Mouse (Mus musculus): ENCODE measurements around the gene Ppp1r32. TPM values are rescaled to one million over a fixed set of nuclear protein-coding genes. Genes with fewer than 3 reads are reported as not detected.

The Ppp1r32 gene
- polyA plus RNA-seq, 1 experiment: not detected

GRCm38 (mm10) chr19:10427431-10427830 lies 55.3 kb downstream of the Ppp1r32 start:
- no peak overlapping the region for H3K4me3 ChIP-seq (ENCODE audit: insufficient read depth, low read length)
- TF ChIP-seq POLR2A (IDR thresholded peaks at IDR 0.05; ENCODE audit: low read depth, low read length) (no peak), CTCF (IDR thresholded peaks at IDR 0.05; ENCODE audit: borderline replicate concordance, insufficient read depth, low read length) (no peak)
- 0 out of 2 replicates have a peak, but pooled peaks cover 2% of the 10 kb centered on the region for H3K4me1 ChIP-seq (ENCODE audit: control insufficient read depth, insufficient read depth, low read length)
- H3K27ac ChIP-seq (ENCODE audit: insufficient read depth, low read length): no peak overlapping the region

- H3K4me1 ChIP-seq (ENCODE audit: control insufficient read depth, insufficient read depth, low read length): 0 out of 2 replicates have a peak, but pooled peaks cover 2% of the 10 kb centered on the region
- no peak overlapping the region for H3K4me3 ChIP-seq (ENCODE audit: insufficient read depth, low read length)
- H3K27ac ChIP-seq (ENCODE audit: insufficient read depth, low read length): no peak overlapping the region
- TF ChIP-seq CTCF (IDR thresholded peaks at IDR 0.05; ENCODE audit: borderline replicate concordance, insufficient read depth, low read length) (no peak), POLR2A (IDR thresholded peaks at IDR 0.05; ENCODE audit: low read depth, low read length) (no peak)
These were observed 55.9 kb downstream of the Ppp1r32 start for GRCm38 (mm10) chr19:10426793-10427192.

GRCm38 (mm10) chr19:10426312-10426711 lies 56.4 kb downstream of the Ppp1r32 start:
- no peak overlapping the region for H3K4me3 ChIP-seq (ENCODE audit: insufficient read depth, low read length)
- H3K4me1 ChIP-seq (ENCODE audit: control insufficient read depth, insufficient read depth, low read length): 0 out of 2 replicates have a peak, but pooled peaks cover 2% of the 10 kb centered on the region
- H3K27ac ChIP-seq (ENCODE audit: insufficient read depth, low read length): no peak overlapping the region
- TF ChIP-seq POLR2A (IDR thresholded peaks at IDR 0.05; ENCODE audit: low read depth, low read length): no peak
- TF ChIP-seq CTCF (IDR thresholded peaks at IDR 0.05; ENCODE audit: borderline replicate concordance, insufficient read depth, low read length): no peak

GRCm38 (mm10) chr19:10425484-10426270 lies 57.1 kb downstream of the Ppp1r32 start:
- TF ChIP-seq POLR2A (IDR thresholded peaks at IDR 0.05; ENCODE audit: low read depth, low read length): no peak
- TF ChIP-seq CTCF (IDR thresholded peaks at IDR 0.05; ENCODE audit: borderline replicate concordance, insufficient read depth, low read length): no peak
- Histone ChIP-seq H3K27ac (ENCODE audit: insufficient read depth, low read length) (no peak overlapping the region), H3K4me3 (ENCODE audit: insufficient read depth, low read length) (no peak overlapping the region), H3K4me1 (ENCODE audit: control insufficient read depth, insufficient read depth, low read length) (0 out of 2 replicates have a peak, but pooled peaks cover 2% of the 10 kb centered on the region)

- no peak overlapping the region for H3K4me3 ChIP-seq (ENCODE audit: insufficient read depth, low read length)
- no peak overlapping the region for H3K27ac ChIP-seq (ENCODE audit: insufficient read depth, low read length)
- 0 out of 2 replicates have a peak, but pooled peaks cover 2% of the 10 kb centered on the region for H3K4me1 ChIP-seq (ENCODE audit: control insufficient read depth, insufficient read depth, low read length)
These were observed 58.0 kb downstream of the Ppp1r32 start for GRCm38 (mm10) chr19:10424751-10425150.

More at GRCm38 (mm10) chr19:10424751-10425150, 58.0 kb downstream of the Ppp1r32 start:
- TF ChIP-seq POLR2A (IDR thresholded peaks at IDR 0.05; ENCODE audit: low read depth, low read length) (no peak), CTCF (IDR thresholded peaks at IDR 0.05; ENCODE audit: borderline replicate concordance, insufficient read depth, low read length) (no peak)

Other genes with a start within 250 kb of the Ppp1r32 start
- 2.1 and 2.5 TPM in 2 replicates for gene Myrf, start 242.2 kb downstream of the Ppp1r32 start, polyA plus RNA-seq (2011; ENCODE audit: insufficient read length, low read depth, missing spikeins)
- 5.8 and 7.6 TPM in 2 replicates for gene Dagla, start 178.1 kb downstream of the Ppp1r32 start, polyA plus RNA-seq (2011; ENCODE audit: insufficient read length, low read depth, missing spikeins)
- gene Syt7, start 93.8 kb downstream of the Ppp1r32 start, polyA plus RNA-seq (2011; ENCODE audit: insufficient read length, low read depth, missing spikeins): 0.35 and 0.38 TPM in 2 replicates
- gene Lrrc10b, start 25.5 kb downstream of the Ppp1r32 start, polyA plus RNA-seq (2011; ENCODE audit: insufficient read length, low read depth, missing spikeins): not detected in 2 replicates
- 50.6 and 70.6 TPM in 2 replicates for gene Cpsf7, start 42.3 kb upstream of the Ppp1r32 start, polyA plus RNA-seq (2011; ENCODE audit: insufficient read length, low read depth, missing spikeins)
- 53.1 and 66.4 TPM in 2 replicates for gene Sdhaf2, start 43.2 kb upstream of the Ppp1r32 start, polyA plus RNA-seq (2011; ENCODE audit: insufficient read length, low read depth, missing spikeins)
- gene Tmem216, start 73.3 kb upstream of the Ppp1r32 start, polyA plus RNA-seq (2011; ENCODE audit: insufficient read length, low read depth, missing spikeins): 13.0 and 15.6 TPM in 2 replicates
- 19.7 and 20.5 TPM in 2 replicates for gene Cyb561a3, start 94.2 kb upstream of the Ppp1r32 start, polyA plus RNA-seq (2011; ENCODE audit: insufficient read length, low read depth, missing spikeins)
- 21.1 and 22.8 TPM in 2 replicates for gene Tmem138, start 94.4 kb upstream of the Ppp1r32 start, polyA plus RNA-seq (2011; ENCODE audit: insufficient read length, low read depth, missing spikeins)
- gene Ddb1, start 122.4 kb upstream of the Ppp1r32 start, polyA plus RNA-seq (2011; ENCODE audit: insufficient read length, low read depth, missing spikeins): 545 and 617 TPM in 2 replicates
- gene Tkfc, start 122.7 kb upstream of the Ppp1r32 start, polyA plus RNA-seq (2011; ENCODE audit: insufficient read length, low read depth, missing spikeins): 19.8 and 24.0 TPM in 2 replicates
- 0.70 and 1.1 TPM in 2 replicates for gene Vwce, start 151.3 kb upstream of the Ppp1r32 start, polyA plus RNA-seq (2011; ENCODE audit: insufficient read length, low read depth, missing spikeins)
- gene Pga5, start 195.1 kb upstream of the Ppp1r32 start, polyA plus RNA-seq (2011; ENCODE audit: insufficient read length, low read depth, missing spikeins): not detected in 2 replicates
- gene Vps37c, start 205.8 kb upstream of the Ppp1r32 start, polyA plus RNA-seq (2011; ENCODE audit: insufficient read length, low read depth, missing spikeins): 14.8 and 18.0 TPM in 2 replicates